Mouse (Mus musculus) regulatory T cell (primary cell): ENCODE measurements at regions not wholly inside any gene's neighbourhood (a gene's known extent, or its start where the extent isn't known, plus 50 kb on each side); places are given as distances from the start of the nearest gene placed in this dataset.

Experiments used
- in situ Hi-C: fragments of 300-600 bp; cut with MboI, MseI; formaldehyde crosslinking; loops from one replicate; pipeline ENCODE4 v1.15.1; 2025; ENCODE audit warnings: high pct_unique_total_duplicates

- in situ Hi-C loops, result no loop called here
These were observed 988.5 kb upstream of the Tenm2 start for GRCm38 (mm10) chr11:38224300-38224699.

- in situ Hi-C loops, result no loop called here
These were observed 967.6 kb upstream of the Tenm2 start for GRCm38 (mm10) chr11:38203347-38203746.

- in situ Hi-C loops, result no loop called here
These were observed 965.5 kb upstream of the Tenm2 start for GRCm38 (mm10) chr11:38201136-38201741.

- in situ Hi-C loops, result no loop called here
These were observed 958.0 kb upstream of the Tenm2 start for GRCm38 (mm10) chr11:38193719-38194118.

GRCm38 (mm10) chr11:38191895-38192547, 956.3 kb upstream of the Tenm2 start:
- in situ Hi-C loops, result no loop called here

GRCm38 (mm10) chr11:38191437-38191836, 955.7 kb upstream of the Tenm2 start:
- in situ Hi-C loops, result no loop called here

GRCm38 (mm10) chr11:38170721-38171120, 935.0 kb upstream of the Tenm2 start:
- in situ Hi-C loops, result no loop called here

- in situ Hi-C loops, result no loop called here
These were observed 922.5 kb upstream of the Tenm2 start for GRCm38 (mm10) chr11:38158310-38158709.

- in situ Hi-C loops, result no loop called here
These were observed 921.2 kb upstream of the Tenm2 start for GRCm38 (mm10) chr11:38156944-38157343.

- in situ Hi-C loops, result no loop called here
These were observed 919.9 kb upstream of the Tenm2 start for GRCm38 (mm10) chr11:38155706-38156105.

- in situ Hi-C loops, result no loop called here
These were observed 907.7 kb upstream of the Tenm2 start for GRCm38 (mm10) chr11:38143436-38143835.

- in situ Hi-C loops, result no loop called here
These were observed 893.1 kb upstream of the Tenm2 start for GRCm38 (mm10) chr11:38128851-38129250.

- in situ Hi-C loops, result no loop called here
These were observed 888.1 kb upstream of the Tenm2 start for GRCm38 (mm10) chr11:38123789-38124330.

- in situ Hi-C loops, result no loop called here
These were observed 886.7 kb upstream of the Tenm2 start for GRCm38 (mm10) chr11:38122474-38122873.

- in situ Hi-C loops, result no loop called here
These were observed 885.4 kb upstream of the Tenm2 start for GRCm38 (mm10) chr11:38121051-38121616.

GRCm38 (mm10) chr11:38117741-38118140, 882.0 kb upstream of the Tenm2 start:
- in situ Hi-C loops, result no loop called here

GRCm38 (mm10) chr11:38092202-38092601, 856.4 kb upstream of the Tenm2 start:
- in situ Hi-C loops, result no loop called here

- in situ Hi-C loops, result loop anchor here (5.0 kb wide), 1 partner anchor 48 kb away; no protein-coding TSS in a partner anchor
These were observed 839.5 kb upstream of the Tenm2 start for GRCm38 (mm10) chr11:38075171-38075732.

GRCm38 (mm10) chr11:38069635-38070034, 833.9 kb upstream of the Tenm2 start:
- in situ Hi-C loops, result no loop called here

GRCm38 (mm10) chr11:38067682-38068081, 831.9 kb upstream of the Tenm2 start:
- in situ Hi-C loops, result no loop called here

GRCm38 (mm10) chr11:38066091-38066490, 830.3 kb upstream of the Tenm2 start:
- in situ Hi-C loops, result no loop called here

GRCm38 (mm10) chr11:38060105-38060504, 824.3 kb upstream of the Tenm2 start:
- in situ Hi-C loops, result no loop called here
